Mouse (Mus musculus) heart, adult 2 months (tissue): ENCODE data around the gene Lekr1. TPM values are rescaled to one million over a fixed set of nuclear protein-coding genes. Genes with fewer than 3 reads are reported as not detected.

ENCODE experiments used
- DNase-seq, 2 experiments: peaks; one replicate each; pipeline ENCODE4 v3.0.0; 2021
- H3K27ac ChIP-seq: fragments of 200-600 bp; 2 replicates; pipeline ENCODE4 v1.8.1; 2022
- H3K27me3 ChIP-seq: fragments of 200-500 bp; 2 replicates; pipeline ENCODE4 v1.6.1; 2012; ENCODE audit warnings: mild to moderate bottlenecking, low read length, inconsistent platforms, mixed read lengths; ENCODE audit not compliant: control insufficient read depth, insufficient read depth
- H3K36me3 ChIP-seq: fragments of 200-500 bp; 2 replicates; pipeline ENCODE4 v1.6.1; 2012; ENCODE audit warnings: low read length, inconsistent platforms; ENCODE audit not compliant: control insufficient read depth, insufficient read depth
- H3K4me1 ChIP-seq: fragments of 200-500 bp; 2 replicates; pipeline ENCODE4 v1.6.1; 2011; ENCODE audit warnings: low read length; ENCODE audit not compliant: control insufficient read depth, insufficient read depth
- H3K4me3 ChIP-seq: fragments of 200-600 bp; 2 replicates; pipeline ENCODE4 v1.8.1; 2022
- H3K79me2 ChIP-seq: fragments of 200-500 bp; replicated peaks from 2 replicates; pipeline ENCODE4 v1.6.1; 2012; ENCODE audit warnings: mild to moderate bottlenecking, inconsistent platforms, low read length, moderate library complexity, mixed read lengths; ENCODE audit not compliant: control insufficient read depth, insufficient read depth
- H3K9ac ChIP-seq: fragments of 200-500 bp; 2 replicates; pipeline ENCODE4 v1.6.1; 2012; ENCODE audit warnings: low read depth, mild to moderate bottlenecking, control low read depth, inconsistent platforms, low read length, mixed read lengths
- CTCF ChIP-seq: fragments of 200-600 bp; IDR thresholded peaks from 2 replicates; pipeline ENCODE4 v1.8.1; 2022; ENCODE audit warnings: antibody characterized with exemption, mild to moderate bottlenecking, moderate library complexity
- EP300 ChIP-seq: fragments of 200-500 bp; IDR thresholded peaks from 2 replicates; pipeline ENCODE4 v1.6.1; 2011; ENCODE audit warnings: low read depth, low read length, control low read depth; ENCODE audit not compliant: insufficient read depth
- POLR2A ChIP-seq: fragments of 200-500 bp; IDR thresholded peaks from 2 replicates; pipeline ENCODE4 v1.6.1; 2011; ENCODE audit warnings: mild to moderate bottlenecking, low read depth, low read length, control low read depth; ENCODE audit not compliant: insufficient read depth
- WGBS: fragments of 180-500 bp; shearing (Covaris S2); methylation state at CpG from one replicate; pipeline ENCODE4 v1.1.7; 2018; 5-methylcytosine and 5-hydroxymethylcytosine counted together
- intact Hi-C: fragments of 180-260 bp; cut with DNase I; formaldehyde crosslinking; loops from one replicate; pipeline ENCODE4 v1.15.1; 2025
- long read RNA-seq: library from polyadenylated mRNA; stranded (forward); transcript quantifications from one replicate; pipeline ENCODE4 v2.0.0, GENCODE M21; 2021
- polyA plus RNA-seq: library from polyadenylated mRNA; depleted of rRNA; stranded (reverse); fragments of >200 nt; gene quantifications from 2 replicates; pipeline ENCODE4 v1.2.3, GENCODE M21; 2012; rRNA removed
- total RNA-seq, 2 experiments: library from RNA; stranded (reverse); gene quantifications; 2 replicates each; pipeline ENCODE4 v1.2.3; 2021

The Lekr1 gene
- 1 to 10 TPM; 2.1 to 2.2 TPM for total RNA-seq
- polyA plus RNA-seq = 0.84 and 1.8 TPM in 2 replicates
- long read RNA-seq, partial matches to known transcripts = 1 of 3 reads
- long read RNA-seq, other reads (novel, unspliced or antisense) = 0 of 3 reads

GRCm38 (mm10) chr3:65665977-65666766 lies at the start of gene Lekr1:
Gene Lekr1, plus strand, starts transcription at chr3:65666228.
- WGBS = 1% methylated on average over 73 of the region's 73 CpGs
- Histone ChIP-seq H3K9ac (peak within 1 kb of the TSS; percentile 79), H3K36me3 (no peaks in the 10 kb centered on the region), H3K79me2 (no peaks in the 10 kb centered on the region), H3K27me3 (no peaks in the 10 kb centered on the region), H3K4me3 (peak within 1 kb of the TSS; percentile 67), H3K4me1 (peaks cover 1% of the 10 kb centered on the region; the same call in 1 of the 2 replicates), H3K27ac (peak within 1 kb of the TSS; percentile 80)
- intact Hi-C loops = loop anchor here (5.0 kb wide), 2 partner anchors 196 to 261 kb away; no protein-coding TSS in a partner anchor
- DNase-seq = peak; percentile 92 to 94
- TF ChIP-seq CTCF (no peak), POLR2A (peak; percentile 78)

- WGBS = 41% methylated on average over 5 of the region's 5 CpGs
Measured at GRCm38 (mm10) chr3:65617507-65617906, 48.5 kb upstream of the Lekr1 start.

GRCm38 (mm10) chr3:65619340-65619739 lies 46.7 kb upstream of the Lekr1 start:
- Histone ChIP-seq H3K9ac (no peak overlapping the region), H3K36me3 (no peaks in the 10 kb centered on the region), H3K27me3 (no peaks in the 10 kb centered on the region), H3K4me3 (no peak overlapping the region), H3K27ac (no peak overlapping the region), H3K79me2 (no peaks in the 10 kb centered on the region), H3K4me1 (no peaks in the 10 kb centered on the region)
- TF ChIP-seq POLR2A (no peak), EP300 (no peak), CTCF (no peak)
- 85% methylated on average over 4 of the region's 4 CpGs for WGBS
- DNase-seq = no peak
- intact Hi-C loops = no loop called here

More at GRCm38 (mm10) chr3:65617507-65617906, 48.5 kb upstream of the Lekr1 start:
- no peak for DNase-seq
- TF ChIP-seq POLR2A = no peak
- no peak for TF ChIP-seq EP300
- no peak for TF ChIP-seq CTCF
- intact Hi-C loops = no loop called here
- no peaks in the 10 kb centered on the region for H3K79me2 ChIP-seq
- H3K4me3 ChIP-seq = no peak overlapping the region
- H3K36me3 ChIP-seq = no peaks in the 10 kb centered on the region
- H3K4me1 ChIP-seq = no peaks in the 10 kb centered on the region; the same call in 1 of the 2 replicates
- H3K9ac ChIP-seq = no peak overlapping the region
- H3K27me3 ChIP-seq = no peaks in the 10 kb centered on the region
- H3K27ac ChIP-seq = no peak overlapping the region

- no peak for TF ChIP-seq POLR2A
- no peak overlapping the region for H3K27ac ChIP-seq
- H3K79me2 ChIP-seq = no peaks in the 10 kb centered on the region
- no peak overlapping the region for H3K9ac ChIP-seq
- no peaks in the 10 kb centered on the region for H3K27me3 ChIP-seq
- H3K4me1 ChIP-seq = peaks cover 1% of the 10 kb centered on the region; the same call in 1 of the 2 replicates
- intact Hi-C loops = no loop called here
- no peaks in the 10 kb centered on the region for H3K36me3 ChIP-seq
- 92% methylated on average over 6 of the region's 6 CpGs for WGBS
- no peak overlapping the region for H3K4me3 ChIP-seq
- no peak for DNase-seq
Measured at GRCm38 (mm10) chr3:65623057-65623456, 43.0 kb upstream of the Lekr1 start.

DNA sequence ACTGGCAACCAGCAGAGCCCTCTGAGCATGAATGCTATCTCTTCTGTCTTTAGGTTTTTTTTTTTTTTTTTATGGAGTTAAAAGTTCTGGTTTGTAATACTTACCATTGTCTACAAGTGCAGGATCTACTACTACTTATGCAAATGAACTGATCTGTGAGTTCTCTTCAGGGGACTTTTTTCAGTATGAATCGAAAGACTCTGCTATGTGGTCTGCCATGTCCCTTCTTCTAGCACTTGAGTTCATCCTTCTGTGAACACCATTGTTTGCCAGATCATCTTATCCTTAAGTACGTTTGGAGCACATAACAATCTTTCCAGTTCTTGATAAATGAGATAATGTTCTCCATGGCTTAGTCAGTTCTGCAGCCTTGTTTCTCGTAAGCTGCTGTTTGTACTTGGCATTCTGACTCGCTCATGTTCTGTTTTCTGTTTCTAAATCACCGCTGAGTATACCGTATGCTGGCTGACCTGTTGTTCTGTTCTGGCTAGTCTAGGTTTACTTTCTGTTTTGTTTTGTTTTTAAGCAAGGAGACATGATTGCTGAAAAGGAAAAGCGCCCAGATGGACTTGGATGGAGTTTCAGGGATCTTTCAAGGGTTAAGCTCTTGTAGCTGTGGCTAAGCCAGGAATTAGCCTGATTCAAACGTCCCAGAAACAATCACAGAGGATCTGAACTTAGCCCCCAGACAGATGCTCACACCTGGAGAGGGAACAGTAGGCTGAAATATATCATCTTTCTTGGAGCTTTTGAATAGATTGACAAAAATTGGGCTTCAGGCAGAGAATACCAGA lies 40.3 kb upstream of the Lekr1 start:
- H3K4me3 ChIP-seq = no peak overlapping the region
- H3K79me2 ChIP-seq = no peaks in the 10 kb centered on the region
- WGBS = 48% methylated on average over 8 of the region's 8 CpGs
- intact Hi-C loops = no loop called here
- no peak overlapping the region for H3K9ac ChIP-seq
- TF ChIP-seq POLR2A (no peak), CTCF (no peak), EP300 (no peak)
- no peaks in the 10 kb centered on the region for H3K27me3 ChIP-seq
- no peak for DNase-seq
- H3K27ac ChIP-seq = no peak overlapping the region
- H3K36me3 ChIP-seq = no peaks in the 10 kb centered on the region
- H3K4me1 ChIP-seq = peaks cover 1% of the 10 kb centered on the region; the same call in 1 of the 2 replicates
